Mouse (Mus musculus): ENCODE measurements around the gene Taar7f. TPM values are rescaled to one million over a fixed set of nuclear protein-coding genes. Genes with fewer than 3 reads are reported as not detected.

The Taar7f gene
- polyA plus RNA-seq (2014; fragmentation: Nextera tagmentation; extraction: Ambion mirVana), result not detected in 2 replicates

DNA sequence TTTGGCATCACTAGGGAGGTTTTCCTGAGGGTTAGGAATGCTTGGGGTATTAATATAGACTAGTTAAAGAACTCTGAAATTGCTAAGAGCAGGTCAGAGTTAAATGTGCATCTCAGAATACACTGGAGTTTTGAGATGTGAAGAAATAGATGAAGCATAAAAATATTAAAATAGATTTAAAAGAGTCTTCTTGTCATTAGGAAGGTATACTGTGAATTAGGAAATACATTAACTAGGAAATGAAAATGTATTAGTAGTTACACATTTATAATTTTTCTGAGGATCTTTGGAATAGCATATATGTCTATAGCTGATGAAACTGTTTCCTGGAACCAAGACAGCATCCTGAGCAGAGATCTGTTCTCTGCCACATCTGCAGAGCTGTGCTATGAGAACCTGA is at the start of gene Taar7f:
TSS of gene Taar7f (plus strand) at position 301 of the 400 bp plus-strand sequence.
- no peak within 1 kb of the TSS for H3K9ac ChIP-seq (ENCODE audit: low read depth, low read length)
- H3K36me3 ChIP-seq (ENCODE audit: control insufficient read depth, insufficient read depth, low read length), result no peaks in the 10 kb centered on the region
- no peak within 1 kb of the TSS for H3K27ac ChIP-seq (ENCODE audit: low read depth, low read length)
- no peak for DNase-seq (ENCODE audit: low spot score)
- H3K27me3 ChIP-seq (ENCODE audit: control insufficient read depth, insufficient read depth, low read length), result no peaks in the 10 kb centered on the region
- no peak within 1 kb of the TSS for H3K4me2 ChIP-seq (replicated peaks; ENCODE audit: low read depth, low read length)
- no peak within 1 kb of the TSS for H3K4me3 ChIP-seq (ENCODE audit: low read depth, low read length)
- H3K9me3 ChIP-seq (ENCODE audit: control insufficient read depth, low read length), result no peaks in the 10 kb centered on the region
- no peak for ATAC-seq (ENCODE audit: low FRiP score)
- H3K4me1 ChIP-seq (replicated peaks; ENCODE audit: control insufficient read depth, insufficient read depth, low read length), result no peaks in the 10 kb centered on the region

DNA sequence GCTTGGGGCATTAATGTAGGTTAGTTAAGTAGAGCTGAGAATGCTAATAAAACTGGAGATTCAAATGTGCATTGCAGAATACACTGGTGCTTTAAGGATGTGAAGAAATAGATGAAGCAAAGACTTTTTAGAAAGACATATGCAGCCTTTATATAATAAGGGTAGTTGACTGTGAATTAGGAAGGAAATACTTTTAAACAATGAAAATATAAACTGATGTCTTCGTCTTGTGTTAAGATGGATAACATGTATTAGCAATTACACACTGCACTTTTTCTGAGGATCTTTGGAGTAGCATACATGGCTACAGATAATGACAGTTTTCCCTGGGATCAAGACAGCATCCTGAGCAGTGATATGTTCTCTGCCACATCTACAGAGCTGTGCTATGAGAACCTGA is 49.7 kb upstream of the Taar7f start, which contains the start of gene Taar7b:
TSS of gene Taar7b (plus strand) at position 301 of the 400 bp plus-strand sequence.
- Histone ChIP-seq H3K4me2 (replicated peaks; ENCODE audit: low read depth, low read length) (no peak within 1 kb of the TSS), H3K9ac (ENCODE audit: low read depth, low read length) (no peak within 1 kb of the TSS), H3K27me3 (ENCODE audit: control insufficient read depth, insufficient read depth, low read length) (no peaks in the 10 kb centered on the region), H3K9me3 (ENCODE audit: control insufficient read depth, low read length) (no peaks in the 10 kb centered on the region), H3K4me1 (replicated peaks; ENCODE audit: control insufficient read depth, insufficient read depth, low read length) (no peaks in the 10 kb centered on the region), H3K27ac (ENCODE audit: low read depth, low read length) (no peak within 1 kb of the TSS), H3K36me3 (ENCODE audit: control insufficient read depth, insufficient read depth, low read length) (no peaks in the 10 kb centered on the region), H3K4me3 (ENCODE audit: low read depth, low read length) (no peak within 1 kb of the TSS)
- 97% methylated on average over 1 of the region's 1 CpGs for WGBS
- ATAC-seq (ENCODE audit: low FRiP score) (no peak), DNase-seq (ENCODE audit: low spot score) (no peak)

DNA sequence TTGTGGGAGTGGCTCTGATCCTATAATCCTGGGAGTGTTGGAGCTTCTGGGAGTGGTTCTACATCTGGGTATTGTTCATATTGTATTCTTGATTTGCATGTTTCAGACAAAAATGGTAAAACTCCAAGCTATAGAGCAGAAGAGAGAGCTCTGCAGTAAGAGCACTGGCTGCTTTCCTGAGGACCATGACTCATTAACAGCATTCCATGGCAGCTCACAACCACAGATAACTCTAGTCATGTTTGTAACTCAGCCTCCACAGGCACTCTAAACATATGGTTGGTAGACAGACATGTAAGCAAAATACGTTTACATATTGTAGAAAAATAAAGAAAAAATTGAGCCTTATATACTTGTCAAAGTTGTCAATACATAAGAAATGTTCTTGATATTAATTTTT is 42.9 kb upstream of the Taar7f start:
- no peak overlapping the region for H3K4me3 ChIP-seq (ENCODE audit: low read depth, low read length)
- WGBS, result 71% methylated on average over 1 of the region's 1 CpGs
- H3K4me2 ChIP-seq (replicated peaks; ENCODE audit: low read depth, low read length), result no peak overlapping the region
- no peaks in the 10 kb centered on the region for H3K9me3 ChIP-seq (ENCODE audit: control insufficient read depth, low read length)
- no peak overlapping the region for H3K9ac ChIP-seq (ENCODE audit: low read depth, low read length)
- no peaks in the 10 kb centered on the region for H3K27me3 ChIP-seq (ENCODE audit: control insufficient read depth, insufficient read depth, low read length)
- no peaks in the 10 kb centered on the region for H3K4me1 ChIP-seq (replicated peaks; ENCODE audit: control insufficient read depth, insufficient read depth, low read length)
- no peak overlapping the region for H3K27ac ChIP-seq (ENCODE audit: low read depth, low read length)
- no peak for ATAC-seq (ENCODE audit: low FRiP score)
- DNase-seq (ENCODE audit: low spot score), result no peak
- H3K36me3 ChIP-seq (ENCODE audit: control insufficient read depth, insufficient read depth, low read length), result no peaks in the 10 kb centered on the region

DNA sequence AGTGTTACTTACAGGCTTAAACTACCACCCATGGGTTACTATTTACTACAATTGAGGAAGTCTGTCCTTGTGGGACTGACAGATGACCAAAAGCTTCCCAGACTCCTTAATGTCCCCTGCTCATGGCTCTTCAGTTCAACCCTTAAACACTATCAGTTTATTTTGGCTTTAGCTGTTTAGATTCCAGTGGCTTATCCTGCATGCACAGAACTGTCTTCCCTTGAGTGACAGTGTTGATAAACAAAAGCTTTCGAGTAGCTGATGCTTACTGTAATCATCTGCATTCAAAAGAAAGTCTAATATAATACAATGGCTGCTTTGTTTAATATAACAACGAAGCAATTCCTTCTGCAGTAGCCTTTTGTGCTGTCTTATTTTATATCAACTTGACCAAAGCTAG is 42.3 kb upstream of the Taar7f start:
- no peak overlapping the region for H3K9ac ChIP-seq (ENCODE audit: low read depth, low read length)
- no peaks in the 10 kb centered on the region for H3K27me3 ChIP-seq (ENCODE audit: control insufficient read depth, insufficient read depth, low read length)
- WGBS, result 75% methylated on average over 2 of the region's 2 CpGs
- H3K4me1 ChIP-seq (replicated peaks; ENCODE audit: control insufficient read depth, insufficient read depth, low read length), result no peaks in the 10 kb centered on the region
- H3K4me3 ChIP-seq (ENCODE audit: low read depth, low read length), result no peak overlapping the region
- H3K9me3 ChIP-seq (ENCODE audit: control insufficient read depth, low read length), result no peaks in the 10 kb centered on the region
- H3K36me3 ChIP-seq (ENCODE audit: control insufficient read depth, insufficient read depth, low read length), result no peaks in the 10 kb centered on the region
- no peak overlapping the region for H3K4me2 ChIP-seq (replicated peaks; ENCODE audit: low read depth, low read length)
- no peak overlapping the region for H3K27ac ChIP-seq (ENCODE audit: low read depth, low read length)
- DNase-seq (ENCODE audit: low spot score), result no peak
- ATAC-seq (ENCODE audit: low FRiP score), result no peak

DNA sequence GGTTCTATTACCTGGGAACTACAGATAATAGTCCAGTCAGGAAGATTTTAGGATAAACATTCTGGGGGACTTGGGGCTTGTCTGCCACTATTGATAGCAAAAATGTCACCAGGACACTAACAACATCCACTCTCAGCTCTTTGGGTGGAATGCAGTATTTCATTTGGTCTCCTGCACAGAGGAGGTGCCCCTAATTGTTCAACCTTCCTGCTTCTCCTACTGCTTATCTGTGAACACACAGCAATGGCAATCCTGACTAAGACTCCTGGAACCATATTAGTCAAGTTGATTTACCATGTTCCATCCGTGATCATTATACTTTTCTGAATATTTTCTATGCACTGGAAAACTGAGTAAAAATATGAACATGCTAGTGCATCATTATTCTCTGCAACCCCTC is 41.2 kb upstream of the Taar7f start:
- no peak overlapping the region for H3K9ac ChIP-seq (ENCODE audit: low read depth, low read length)
- H3K27ac ChIP-seq (ENCODE audit: low read depth, low read length), result no peak overlapping the region
- H3K36me3 ChIP-seq (ENCODE audit: control insufficient read depth, insufficient read depth, low read length), result no peaks in the 10 kb centered on the region
- H3K9me3 ChIP-seq (ENCODE audit: control insufficient read depth, low read length), result no peaks in the 10 kb centered on the region
- no peak for ATAC-seq (ENCODE audit: low FRiP score)
- no peak for DNase-seq (ENCODE audit: low spot score)
- no peaks in the 10 kb centered on the region for H3K27me3 ChIP-seq (ENCODE audit: control insufficient read depth, insufficient read depth, low read length)
- WGBS, result 92% methylated on average over 1 of the region's 1 CpGs
- H3K4me2 ChIP-seq (replicated peaks; ENCODE audit: low read depth, low read length), result no peak overlapping the region
- H3K4me1 ChIP-seq (replicated peaks; ENCODE audit: control insufficient read depth, insufficient read depth, low read length), result no peaks in the 10 kb centered on the region
- H3K4me3 ChIP-seq (ENCODE audit: low read depth, low read length), result no peak overlapping the region

DNA sequence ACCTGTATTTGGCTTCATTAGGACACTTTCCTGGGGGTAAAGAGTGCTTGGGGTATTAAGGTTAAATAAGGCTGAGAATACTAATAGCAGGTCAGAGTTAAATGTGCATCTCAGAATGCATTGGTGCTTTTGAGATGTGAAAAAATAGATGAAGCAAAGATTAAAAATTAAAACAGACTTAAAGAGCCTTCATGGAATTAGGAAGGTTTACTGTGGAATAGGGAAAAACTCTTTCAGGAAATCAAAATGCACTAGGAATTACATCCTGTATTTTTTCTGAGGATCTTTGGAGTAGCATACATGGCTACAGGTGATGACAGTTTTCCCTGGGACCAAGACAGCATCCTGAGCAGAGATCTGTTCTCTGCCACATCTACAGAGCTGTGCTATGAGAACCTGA is 22.4 kb upstream of the Taar7f start, which contains the start of gene Taar7d:
TSS of gene Taar7d (plus strand) at position 301 of the 400 bp plus-strand sequence.
- Histone ChIP-seq H3K27me3 (ENCODE audit: control insufficient read depth, insufficient read depth, low read length) (no peaks in the 10 kb centered on the region), H3K4me3 (ENCODE audit: low read depth, low read length) (no peak within 1 kb of the TSS), H3K4me1 (replicated peaks; ENCODE audit: control insufficient read depth, insufficient read depth, low read length) (no peaks in the 10 kb centered on the region), H3K9ac (ENCODE audit: low read depth, low read length) (no peak within 1 kb of the TSS), H3K27ac (ENCODE audit: low read depth, low read length) (no peak within 1 kb of the TSS), H3K36me3 (ENCODE audit: control insufficient read depth, insufficient read depth, low read length) (no peaks in the 10 kb centered on the region), H3K4me2 (replicated peaks; ENCODE audit: low read depth, low read length) (no peak within 1 kb of the TSS), H3K9me3 (ENCODE audit: control insufficient read depth, low read length) (no peaks in the 10 kb centered on the region)
- DNase-seq (ENCODE audit: low spot score), result no peak
- ATAC-seq (ENCODE audit: low FRiP score), result no peak

DNA sequence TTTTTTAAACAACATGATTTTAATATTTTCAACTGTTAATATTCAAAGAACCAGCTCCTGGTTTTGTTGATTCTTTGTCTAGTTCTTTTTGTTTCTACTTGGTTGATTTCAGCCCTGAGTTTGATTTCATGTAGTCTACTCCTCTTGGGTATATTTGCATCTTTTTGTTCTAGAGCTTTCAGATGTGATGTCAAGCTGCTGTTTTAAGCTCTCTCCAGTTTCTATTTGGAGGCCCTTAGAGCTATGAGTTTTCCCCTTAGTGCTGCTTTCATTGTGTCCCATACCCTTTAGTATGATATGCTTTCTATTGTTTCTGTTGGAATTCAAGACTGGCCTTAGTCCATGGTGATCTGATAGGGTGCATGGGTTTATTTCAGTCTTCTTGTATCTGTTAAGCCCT is 18.0 kb upstream of the Taar7f start:
- H3K27ac ChIP-seq (ENCODE audit: low read depth, low read length), result no peak overlapping the region
- H3K27me3 ChIP-seq (ENCODE audit: control insufficient read depth, insufficient read depth, low read length), result no peaks in the 10 kb centered on the region
- H3K4me1 ChIP-seq (replicated peaks; ENCODE audit: control insufficient read depth, insufficient read depth, low read length), result no peaks in the 10 kb centered on the region

DNA sequence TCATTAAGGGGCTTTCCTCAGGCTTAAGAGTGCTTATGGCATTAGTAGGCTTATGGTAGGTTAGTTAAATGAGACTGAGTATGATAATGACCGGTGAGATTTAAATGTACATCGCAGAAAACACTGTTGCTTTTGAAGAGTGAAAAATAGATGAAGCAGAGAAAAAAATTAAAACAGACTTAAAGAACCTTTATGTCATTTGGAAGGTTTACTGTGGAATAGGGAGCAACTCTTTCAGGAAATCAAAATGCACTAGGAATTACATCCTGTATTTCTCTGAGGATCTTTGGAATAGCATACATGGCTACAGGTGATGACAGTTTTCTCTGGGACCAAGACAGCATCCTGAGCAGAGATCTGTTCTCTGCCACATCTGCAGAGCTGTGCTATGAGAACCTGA is 12.0 kb upstream of the Taar7f start, which contains the start of gene Taar7e:
TSS of gene Taar7e (plus strand) at position 301 of the 400 bp plus-strand sequence.
- no peak within 1 kb of the TSS for H3K9ac ChIP-seq (ENCODE audit: low read depth, low read length)
- no peak within 1 kb of the TSS for H3K27ac ChIP-seq (ENCODE audit: low read depth, low read length)
- H3K4me1 ChIP-seq (replicated peaks; ENCODE audit: control insufficient read depth, insufficient read depth, low read length), result no peaks in the 10 kb centered on the region
- H3K4me2 ChIP-seq (replicated peaks; ENCODE audit: low read depth, low read length), result no peak within 1 kb of the TSS
- DNase-seq (ENCODE audit: low spot score) (no peak), ATAC-seq (ENCODE audit: low FRiP score) (no peak)
- WGBS, result 97% methylated on average over 2 of the region's 2 CpGs
- no peaks in the 10 kb centered on the region for H3K27me3 ChIP-seq (ENCODE audit: control insufficient read depth, insufficient read depth, low read length)
- H3K36me3 ChIP-seq (ENCODE audit: control insufficient read depth, insufficient read depth, low read length), result no peaks in the 10 kb centered on the region
- H3K4me3 ChIP-seq (ENCODE audit: low read depth, low read length), result no peak within 1 kb of the TSS
- no peaks in the 10 kb centered on the region for H3K9me3 ChIP-seq (ENCODE audit: control insufficient read depth, low read length)

More for the DNA sequence above, 18.0 kb upstream of the Taar7f start:
- no peak overlapping the region for H3K4me3 ChIP-seq (ENCODE audit: low read depth, low read length)
- no peaks in the 10 kb centered on the region for H3K36me3 ChIP-seq (ENCODE audit: control insufficient read depth, insufficient read depth, low read length)
- ATAC-seq (ENCODE audit: low FRiP score) (no peak), DNase-seq (ENCODE audit: low spot score) (no peak)
- no peaks in the 10 kb centered on the region for H3K9me3 ChIP-seq (ENCODE audit: control insufficient read depth, low read length)
- no peak overlapping the region for H3K9ac ChIP-seq (ENCODE audit: low read depth, low read length)
- H3K4me2 ChIP-seq (replicated peaks; ENCODE audit: low read depth, low read length), result no peak overlapping the region

DNA sequence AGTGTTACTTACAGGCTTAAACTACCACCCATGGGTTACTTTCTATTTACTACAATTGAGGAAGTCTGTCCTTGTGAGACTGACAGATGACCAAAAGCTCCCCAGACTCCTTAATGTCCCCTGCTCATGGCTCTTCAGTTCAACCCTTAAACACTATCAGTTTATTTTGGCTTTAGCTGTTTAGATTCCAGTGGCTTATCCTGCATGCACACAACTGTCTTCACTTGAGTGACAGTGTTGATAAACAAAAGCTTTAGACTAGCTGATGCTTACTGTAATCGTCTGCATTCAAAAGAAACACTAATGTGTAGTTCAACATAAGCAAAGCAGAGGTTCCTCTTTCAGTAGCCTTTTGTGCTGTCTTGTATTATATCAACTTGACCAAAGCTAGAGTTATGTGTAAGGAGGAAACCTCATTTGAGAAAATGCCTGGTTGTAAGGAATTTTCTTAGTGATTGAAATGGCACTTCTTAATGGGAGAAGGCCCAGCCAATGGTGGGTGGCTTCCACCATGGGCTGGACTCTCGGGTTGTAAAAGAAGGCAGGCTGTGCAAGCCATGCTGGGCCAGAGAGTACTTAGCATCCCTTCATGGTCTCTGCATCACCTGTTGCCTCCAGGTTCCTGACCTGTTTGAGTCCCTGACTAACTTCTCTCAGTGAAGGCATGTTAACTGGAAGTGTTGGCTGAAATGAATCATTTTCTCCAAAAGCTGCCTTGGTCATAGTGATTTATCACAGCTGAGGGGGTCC is 9.0 kb upstream of the Taar7f start:
- DNase-seq (ENCODE audit: low spot score), result no peak
- no peak overlapping the region for H3K9ac ChIP-seq (ENCODE audit: low read depth, low read length)
- H3K36me3 ChIP-seq (ENCODE audit: control insufficient read depth, insufficient read depth, low read length), result no peaks in the 10 kb centered on the region
- no peak overlapping the region for H3K4me2 ChIP-seq (replicated peaks; ENCODE audit: low read depth, low read length)
- no peaks in the 10 kb centered on the region for H3K4me1 ChIP-seq (replicated peaks; ENCODE audit: control insufficient read depth, insufficient read depth, low read length)
- H3K27me3 ChIP-seq (ENCODE audit: control insufficient read depth, insufficient read depth, low read length), result no peaks in the 10 kb centered on the region
- no peaks in the 10 kb centered on the region for H3K9me3 ChIP-seq (ENCODE audit: control insufficient read depth, low read length)
- 74% methylated on average over 2 of the region's 2 CpGs for WGBS
- no peak for ATAC-seq (ENCODE audit: low FRiP score)
- no peak overlapping the region for H3K4me3 ChIP-seq (ENCODE audit: low read depth, low read length)
- no peak overlapping the region for H3K27ac ChIP-seq (ENCODE audit: low read depth, low read length)

All from hindbrain, embryonic 11.5 days (tissue).